Mouse (Mus musculus) thymus, adult 2 months (tissue): ENCODE measurements around the gene Hnmt.

Experiments used
- CTCF ChIP-seq: fragments of 200-500 bp; IDR thresholded peaks from 2 replicates; pipeline ENCODE4 v1.5.1; 2012; ENCODE audit warnings: mild to moderate bottlenecking, control low read depth, low read length, moderate library complexity, borderline replicate concordance; ENCODE audit not compliant: control insufficient read depth, poor library complexity, insufficient read depth; ENCODE audit errors: extremely low read depth
- POLR2A ChIP-seq: fragments of 200-500 bp; IDR thresholded peaks from 2 replicates; pipeline ENCODE4 v1.6.1; 2012; ENCODE audit warnings: mild to moderate bottlenecking, low read length, control low read depth, moderate library complexity; ENCODE audit not compliant: control insufficient read depth, poor library complexity, insufficient read depth; ENCODE audit errors: extremely low read depth

GRCm38 (mm10) chr2:23983343-23983742 lies 65.9 kb downstream of the Hnmt start:
- TF ChIP-seq POLR2A = no peak
- no peak for TF ChIP-seq CTCF
